In genomic region chr7:19887849-19888248, GRCm38 (mm10) we compare ENCODE assay signal across 27 mouse cellular contexts. TPM values are rescaled to one million over a fixed set of nuclear protein-coding genes. Genes with fewer than 3 reads are reported as not detected.
A peak's percentile ranks its signal among the peaks of the same experiment; 100 is the strongest.
DNase-seq lines count a peak whose midpoint lies in the region; ATAC-seq and TF ChIP-seq lines count a peak whose summit lies in the region.
"Had no signal": no experiment of that assay in that cellular context is flagged by ENCODE, and none has a peak within 500 bp of the region (broad histone marks: within the 10 kb centered on the region; RNA-seq: fewer than 3 reads in every experiment).

Gene Ceacam19 (minus strand): TSS chr7:19887965.

- ATAC-seq in embryonic facial prominence, embryonic 14.5 days (ENCODE audit: low read depth), result no peak
- ATAC-seq in embryonic facial prominence, embryonic 15.5 days (ENCODE audit: insufficient number of reproducible peaks, low FRiP score, low TSS enrichment, low read depth), result 0 out of 2 replicates have a peak, but pooled peaks have one; percentile 2
- ATAC-seq in monocyte, adult 5-6 weeks (replicated peaks; ENCODE audit: insufficient number of reproducible peaks, low FRiP score, low TSS enrichment, poor library complexity, severe bottlenecking), result peak; percentile 48; the same call in 1 of the 2 replicates
- no peak for ATAC-seq in frontal cortex, adult (ENCODE audit: low TSS enrichment)
- ATAC-seq: forebrain, embryonic 14.5 days; hindbrain, embryonic 16.5 days; inflammation-experienced regulatory T-cells, adult 6 months had no signal

- no peak within 1 kb of the TSS for H3K4me3 ChIP-seq in embryonic facial prominence, embryonic 14.5 days (ENCODE audit: low read depth, low read length)
- no peak within 1 kb of the TSS for H3K4me3 ChIP-seq in embryonic facial prominence, embryonic 10.5 days
- 0 out of 2 replicates have a peak within 1 kb of the TSS, but pooled peaks have one; percentile 35 for H3K4me3 ChIP-seq in E14TG2a.4 (replicated peaks; ENCODE audit: low read length)
- H3K4me3 ChIP-seq in embryonic facial prominence, embryonic 15.5 days (replicated peaks), result no peak within 1 kb of the TSS
- H3K4me3 ChIP-seq: embryonic facial prominence, embryonic 13.5 days; erythroblast, embryonic 14.5 days; forebrain, embryonic 10.5 days; heart, embryonic 12.5 days; hindbrain, embryonic 10.5 days had no signal

- no peak within 1 kb of the TSS for H3K27ac ChIP-seq in embryonic facial prominence, embryonic 14.5 days (replicated peaks; ENCODE audit: low read depth, low read length)
- H3K27ac ChIP-seq in embryonic facial prominence, embryonic 10.5 days (replicated peaks), result no peak within 1 kb of the TSS
- no peak within 1 kb of the TSS for H3K27ac ChIP-seq in embryonic facial prominence, embryonic 15.5 days (replicated peaks)
- H3K27ac ChIP-seq: embryonic facial prominence, embryonic 13.5 days; forebrain, embryonic 10.5 days; hindbrain, embryonic 10.5 days had no signal

- 75% methylated on average over 7 of the region's 7 CpGs for WGBS in embryonic facial prominence, embryonic 14.5 days
- WGBS in embryonic facial prominence, embryonic 10.5 days, result 77% methylated on average over 7 of the region's 7 CpGs
- 64% methylated on average over 7 of the region's 7 CpGs for WGBS in embryonic facial prominence, embryonic 15.5 days

- no peaks in the 10 kb centered on the region for H3K27me3 ChIP-seq in embryonic facial prominence, embryonic 14.5 days (replicated peaks; ENCODE audit: control insufficient read depth, insufficient read depth, low read length)
- H3K27me3 ChIP-seq in embryonic facial prominence, embryonic 10.5 days (replicated peaks; ENCODE audit: low read depth, poor library complexity, severe bottlenecking), result no peaks in the 10 kb centered on the region
- peaks cover 5% of the 10 kb centered on the region; the same call in 1 of the 2 replicates for H3K27me3 ChIP-seq in E14TG2a.4 (ENCODE audit: insufficient read depth, low read length)
- no peaks in the 10 kb centered on the region for H3K27me3 ChIP-seq in embryonic facial prominence, embryonic 15.5 days
- H3K27me3 ChIP-seq: embryonic facial prominence, embryonic 13.5 days had no signal

- 0 out of 2 replicates have a peak, but pooled peaks cover 2% of the 10 kb centered on the region for H3K9me3 ChIP-seq in embryonic facial prominence, embryonic 14.5 days (ENCODE audit: control insufficient read depth, low read length)
- H3K9me3 ChIP-seq in embryonic facial prominence, embryonic 10.5 days, result peaks cover 30% of the 10 kb centered on the region
- peaks cover 5% of the 10 kb centered on the region for H3K9me3 ChIP-seq in E14TG2a.4 (ENCODE audit: low read length)
- H3K9me3 ChIP-seq in embryonic facial prominence, embryonic 15.5 days (replicated peaks), result no peaks in the 10 kb centered on the region
- H3K9me3 ChIP-seq: embryonic facial prominence, embryonic 13.5 days; heart, embryonic 12.5 days had no signal

- DNase-seq in embryonic facial prominence, embryonic 14.5 days (ENCODE audit: low spot score), result peak; percentile 13
- DNase-seq in embryonic facial prominence, embryonic 10.5 days (ENCODE audit: low spot score), result no peak
- DNase-seq in right cerebral cortex, postnatal 10 days (ENCODE audit: low spot score in 2 of 2), result no peak
- no peak for DNase-seq in embryo, embryonic 11 days
- DNase-seq: adrenal gland, postnatal 10 days; B cell, adult 2 months; cerebellum, adult 11 months; cerebellum, adult 8-10 months; cerebellum, postnatal 14 days; gastrocnemius, postnatal 10 days had no signal

- no peaks in the 10 kb centered on the region for H3K4me1 ChIP-seq in embryonic facial prominence, embryonic 14.5 days (ENCODE audit: control insufficient read depth, insufficient read depth, low read length)
- no peaks in the 10 kb centered on the region for H3K4me1 ChIP-seq in embryonic facial prominence, embryonic 10.5 days
- peaks cover 8% of the 10 kb centered on the region for H3K4me1 ChIP-seq in E14TG2a.4 (replicated peaks; ENCODE audit: low read depth, low read length)
- H3K4me1 ChIP-seq in embryonic facial prominence, embryonic 15.5 days, result no peaks in the 10 kb centered on the region
- H3K4me1 ChIP-seq: embryonic facial prominence, embryonic 13.5 days; forebrain, embryonic 10.5 days; heart, embryonic 12.5 days; hindbrain, embryonic 10.5 days had no signal

- H3K4me2 ChIP-seq in embryonic facial prominence, embryonic 14.5 days (ENCODE audit: low read depth, low read length), result no peak within 1 kb of the TSS
- no peak within 1 kb of the TSS for H3K4me2 ChIP-seq in embryonic facial prominence, embryonic 15.5 days (replicated peaks)
- H3K4me2 ChIP-seq: embryonic facial prominence, embryonic 13.5 days; heart, embryonic 12.5 days had no signal

- no peaks in the 10 kb centered on the region for H3K36me3 ChIP-seq in embryonic facial prominence, embryonic 14.5 days (ENCODE audit: control insufficient read depth, insufficient read depth, low read length)
- H3K36me3 ChIP-seq in embryonic facial prominence, embryonic 10.5 days (replicated peaks), result no peaks in the 10 kb centered on the region
- H3K36me3 ChIP-seq in E14TG2a.4 (ENCODE audit: insufficient read depth, low read length), result no peaks in the 10 kb centered on the region
- no peaks in the 10 kb centered on the region for H3K36me3 ChIP-seq in embryonic facial prominence, embryonic 15.5 days
- H3K36me3 ChIP-seq: embryonic facial prominence, embryonic 13.5 days; forebrain, embryonic 10.5 days; heart, embryonic 12.5 days; hindbrain, embryonic 10.5 days had no signal

- TF ChIP-seq CTCF in E14TG2a.4 (conservative IDR thresholded peaks at IDR 0.05; ENCODE audit: low read length), result no peak

- H3K9ac ChIP-seq in embryonic facial prominence, embryonic 14.5 days (ENCODE audit: low read depth, low read length), result no peak within 1 kb of the TSS
- H3K9ac ChIP-seq in embryonic facial prominence, embryonic 15.5 days, result no peak within 1 kb of the TSS
- H3K9ac ChIP-seq: embryonic facial prominence, embryonic 13.5 days; heart, embryonic 12.5 days had no signal

RNA-seq across cellular contexts. Expression of gene Ceacam19, which starts in this region (rescaled TPM):
- polyA plus RNA-seq in embryonic facial prominence, embryonic 14.5 days (2014; fragmentation: Nextera tagmentation; extraction: Ambion mirVana), result 1.2 TPM in 2 replicates
- not detected in 2 replicates for polyA plus RNA-seq in embryonic facial prominence, embryonic 10.5 days (2016; fragmentation: Nextera tagmentation; extraction: Ambion mirVana)
- polyA plus RNA-seq in embryonic facial prominence, embryonic 15.5 days (2015; fragmentation: Nextera tagmentation; extraction: Ambion mirVana), result 4.1 and 5.5 TPM in 2 replicates
- 0.38 to 1.2 TPM (median 0.75 TPM) in 3 replicates for total RNA-seq in monocyte, adult 5-6 weeks (2017)
- total RNA-seq: adrenal gland, postnatal 10 days; adrenal gland, postnatal 4 days; common myeloid progenitor, adult 5-6 weeks; gastrocnemius, postnatal 10 days; gastrocnemius, postnatal 4 days; heart, adult 8-10 months; heart, postnatal 25 days had no signal
- polyA plus RNA-seq: erythroblast, embryonic 14.5 days; forebrain, embryonic 10.5 days; forebrain, embryonic 14.5 days; heart, embryonic 12.5 days; hindbrain, embryonic 10.5 days; hindbrain, embryonic 16.5 days; inflammation-experienced regulatory T-cells, adult 6 months had no signal

Comparison
In these comparisons a context has a peak if more than half of its experiments do, and no peak if none do; other contexts are left out.
1. ATAC-seq: peak in embryonic facial prominence, embryonic 15.5 days (single experiment) and monocyte, adult 5-6 weeks (single experiment); none in embryonic facial prominence, embryonic 14.5 days (single experiment) and frontal cortex, adult (single experiment).